Mouse (Mus musculus) kidney, adult 2 months (tissue): ENCODE measurements around the gene Cct8l1. TPM values are rescaled to one million over a fixed set of nuclear protein-coding genes. Genes with fewer than 3 reads are reported as not detected.

Source experiments
- DNase-seq: peaks from one replicate; pipeline ENCODE4 v3.0.0; 2021
- H3K27ac ChIP-seq: fragments of 200-500 bp; 2 replicates; pipeline ENCODE4 v1.5.1; 2012; ENCODE audit warnings: low read depth, low read length, control low read depth, inconsistent platforms; ENCODE audit not compliant: insufficient read depth
- H3K27me3 ChIP-seq: fragments of 200-500 bp; replicated peaks from 2 replicates; pipeline ENCODE4 v1.6.1; 2012; ENCODE audit warnings: mild to moderate bottlenecking, moderate library complexity, low read length, inconsistent platforms; ENCODE audit not compliant: control insufficient read depth, insufficient read depth
- H3K36me3 ChIP-seq: fragments of 200-500 bp; 2 replicates; pipeline ENCODE4 v1.6.1; 2012; ENCODE audit warnings: mild to moderate bottlenecking, moderate library complexity, low read length, inconsistent platforms; ENCODE audit not compliant: control insufficient read depth, insufficient read depth
- H3K4me1 ChIP-seq: fragments of 200-500 bp; 2 replicates; pipeline ENCODE4 v1.6.1; 2011; ENCODE audit warnings: low read length; ENCODE audit not compliant: control insufficient read depth, insufficient read depth
- H3K4me3 ChIP-seq: fragments of 200-500 bp; 2 replicates; pipeline ENCODE4 v1.5.1; 2011; ENCODE audit warnings: mild to moderate bottlenecking, low read depth, low read length, control low read depth; ENCODE audit not compliant: insufficient read depth
- CTCF ChIP-seq: fragments of 200-500 bp; conservative IDR thresholded peaks from 2 replicates; pipeline ENCODE4 v1.5.1; 2011; ENCODE audit warnings: low read depth, mild to moderate bottlenecking, control low read depth, low read length, moderate library complexity, mixed read lengths; ENCODE audit not compliant: insufficient read depth, insufficient read length
- POLR2A ChIP-seq: fragments of 200-500 bp; IDR thresholded peaks from one replicate; pipeline ENCODE4 v1.6.1; 2011; ENCODE audit warnings: low read depth, low read length, control low read depth
- WGBS: fragments of 180-500 bp; shearing (Covaris S2); methylation state at CpG from one replicate; pipeline ENCODE4 v1.1.7; 2018; 5-methylcytosine and 5-hydroxymethylcytosine counted together
- polyA plus RNA-seq: library from polyadenylated mRNA; depleted of rRNA; stranded (reverse); fragments of >200 nt; gene quantifications from 2 replicates; pipeline ENCODE4 v1.2.3, GENCODE M21; 2012

Gene Cct8l1
- polyA plus RNA-seq, 1 experiment, result 0.03 TPM

DNA sequence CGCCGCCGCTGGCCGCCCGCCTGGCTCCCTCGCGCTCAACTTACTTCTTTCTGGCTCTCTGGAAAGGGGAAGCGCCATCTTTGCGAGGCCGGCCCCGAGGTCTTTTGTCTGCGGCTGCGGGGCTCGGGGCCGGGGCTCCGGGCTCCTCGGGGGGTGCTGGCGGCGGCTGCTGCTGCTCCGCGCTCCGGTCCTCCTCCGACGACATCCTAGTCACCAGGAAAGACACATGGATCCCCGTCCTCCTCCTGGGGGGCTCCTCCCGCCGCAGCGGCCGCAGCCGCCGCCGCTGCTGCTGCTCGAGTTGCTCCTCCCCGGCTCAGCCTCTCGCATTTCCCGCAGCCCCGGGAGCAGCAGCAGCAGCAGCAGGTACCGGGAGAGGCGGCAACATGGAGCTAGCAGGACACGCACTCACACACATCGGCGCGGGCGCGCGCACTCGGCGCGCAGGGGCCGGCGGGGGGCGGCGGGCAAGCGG is 17.5 kb upstream of the Cct8l1 start, which contains the start of gene Kmt2c:
Gene Kmt2c, minus strand, starts transcription at position 438 of the 475 bp plus-strand sequence.
- H3K4me1 ChIP-seq, result peaks cover 5% of the 10 kb centered on the region; the same call in 1 of the 2 replicates
- H3K27me3 ChIP-seq, result no peaks in the 10 kb centered on the region; the same call in 1 of the 2 replicates
- WGBS, result under 1% methylated on average over 54 of the region's 54 CpGs
- TF ChIP-seq POLR2A (peak; percentile 66), CTCF (no peak)
- peak within 1 kb of the TSS; percentile 100 for H3K4me3 ChIP-seq
- DNase-seq, result peak; percentile 85
- no peaks in the 10 kb centered on the region for H3K36me3 ChIP-seq
- peak within 1 kb of the TSS; percentile 99 for H3K27ac ChIP-seq

DNA sequence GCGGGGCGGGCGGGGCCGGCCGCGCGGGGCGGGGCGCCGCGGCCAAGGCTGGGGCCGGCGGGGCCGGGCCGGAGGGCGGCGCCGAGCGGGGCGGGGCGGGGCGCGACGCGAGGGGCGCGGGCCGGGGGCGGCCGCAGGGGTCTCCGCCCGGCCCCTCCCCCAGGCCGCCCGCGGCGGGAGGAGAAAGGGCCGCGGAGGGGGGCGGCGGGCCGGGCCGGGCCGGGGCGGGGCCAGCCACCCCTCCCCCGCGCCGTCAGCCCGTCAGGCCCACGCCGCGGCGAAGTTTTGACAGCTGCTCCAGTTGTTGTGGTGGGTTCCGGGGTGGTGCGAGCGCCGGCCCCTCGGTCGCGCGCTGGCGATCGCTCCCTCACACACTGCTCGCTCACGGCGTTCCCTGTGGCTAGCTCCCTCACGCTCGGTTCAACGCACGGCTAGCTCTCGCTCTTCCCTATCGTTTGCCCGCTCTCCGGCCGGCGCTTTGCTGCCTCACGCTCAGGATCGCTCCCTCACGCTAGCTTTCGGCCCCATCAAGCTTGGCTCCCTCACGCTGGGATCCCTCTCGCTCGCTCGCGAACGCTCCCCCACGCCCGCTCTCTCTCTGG is 16.9 kb upstream of the Cct8l1 start:
- peak; percentile 82 for DNase-seq
- 4% methylated on average over 67 of the region's 87 CpGs for whole genome bisulfite sequencing
- peak overlapping the region; percentile 100 for H3K4me3 ChIP-seq
- TF ChIP-seq CTCF (no peak), POLR2A (no peak)
- H3K27ac ChIP-seq, result peak overlapping the region; percentile 99
- H3K27me3 ChIP-seq, result no peaks in the 10 kb centered on the region; the same call in 1 of the 2 replicates
- peaks cover 5% of the 10 kb centered on the region; the same call in 1 of the 2 replicates for H3K4me1 ChIP-seq
- no peaks in the 10 kb centered on the region for H3K36me3 ChIP-seq

DNA sequence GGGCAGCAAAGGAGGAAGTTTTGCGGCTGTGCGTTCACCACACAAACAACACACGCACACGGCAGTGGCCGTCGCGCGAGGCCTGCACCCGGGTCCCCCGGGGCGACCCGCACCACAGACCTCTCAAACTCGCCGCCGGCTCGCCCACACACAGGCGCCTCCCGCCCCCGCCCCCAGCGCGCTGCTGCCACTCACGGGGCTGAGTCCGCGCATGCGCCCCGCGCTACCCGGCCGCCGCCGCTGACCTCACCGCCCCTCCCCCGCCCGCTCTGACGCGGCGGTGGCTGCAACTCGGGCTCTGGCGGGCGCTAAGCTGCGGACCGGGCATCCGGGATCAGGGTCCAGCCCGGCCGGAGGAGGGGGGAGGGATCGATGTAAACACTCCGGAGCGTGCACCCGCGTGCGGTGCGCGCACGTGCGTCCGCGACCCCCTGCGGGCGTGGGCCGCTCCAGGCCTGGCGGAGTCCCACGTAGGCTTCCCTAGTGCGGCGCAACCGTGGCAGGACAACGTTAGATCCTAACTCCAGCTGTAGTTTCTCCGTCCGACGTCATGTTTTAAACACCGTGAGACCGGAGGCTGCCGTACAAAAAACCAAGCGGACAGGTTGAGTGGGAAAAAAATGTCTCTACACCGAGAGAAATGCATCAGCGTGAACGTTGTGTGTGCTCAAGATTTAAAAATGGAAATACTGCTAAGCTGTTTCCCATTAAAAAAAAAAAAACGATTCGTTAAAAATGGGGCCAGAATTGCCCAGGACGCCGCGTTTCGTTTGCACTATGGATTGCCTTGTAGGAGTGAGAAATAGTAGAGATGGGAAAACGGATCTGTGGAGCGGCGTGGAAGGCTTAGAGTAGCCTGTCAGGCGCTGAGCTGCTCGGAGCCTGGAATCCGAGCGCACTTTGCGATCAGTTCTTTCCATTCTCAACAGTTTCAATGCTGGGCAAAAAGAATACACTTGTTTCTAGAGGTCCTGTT is 16.2 kb upstream of the Cct8l1 start:
- Histone ChIP-seq H3K4me3 (peak overlapping the region; percentile 90), H3K36me3 (no peaks in the 10 kb centered on the region), H3K27me3 (no peaks in the 10 kb centered on the region; the same call in 1 of the 2 replicates), H3K4me1 (peaks cover 3% of the 10 kb centered on the region; the same call in 1 of the 2 replicates), H3K27ac (peak overlapping the region; percentile 99)
- DNase-seq, result peak; percentile 98
- WGBS, result under 1% methylated on average over 89 of the region's 90 CpGs
- no peak for TF ChIP-seq CTCF
- TF ChIP-seq POLR2A, result no peak

DNA sequence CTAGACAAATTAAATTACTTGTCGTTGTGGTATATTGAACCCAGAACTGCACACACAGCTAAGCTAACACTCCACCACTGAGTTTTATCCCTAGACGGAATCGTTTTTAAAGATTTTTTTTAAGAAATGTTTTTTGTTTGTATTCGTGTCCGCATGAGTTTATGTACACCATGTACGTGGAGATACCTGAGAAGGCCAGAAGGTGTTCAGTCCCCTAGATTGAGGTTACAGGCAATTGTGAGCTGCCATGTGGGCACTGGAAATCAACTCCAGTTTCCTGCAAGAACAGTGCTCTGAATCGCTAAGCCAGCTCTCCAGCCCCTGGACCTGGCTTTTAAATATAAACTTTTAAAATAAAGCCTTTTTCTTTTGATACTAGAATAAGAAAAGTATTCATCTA is 15.2 kb upstream of the Cct8l1 start:
- Histone ChIP-seq H3K4me3 (no peak overlapping the region), H3K4me1 (peaks cover 3% of the 10 kb centered on the region; the same call in 1 of the 2 replicates), H3K27me3 (no peaks in the 10 kb centered on the region; the same call in 1 of the 2 replicates), H3K27ac (no peak overlapping the region), H3K36me3 (no peaks in the 10 kb centered on the region)
- WGBS, result 79% methylated on average over 7 of the region's 7 CpGs
- no peak for TF ChIP-seq CTCF
- no peak for TF ChIP-seq POLR2A
- DNase-seq, result no peak

DNA sequence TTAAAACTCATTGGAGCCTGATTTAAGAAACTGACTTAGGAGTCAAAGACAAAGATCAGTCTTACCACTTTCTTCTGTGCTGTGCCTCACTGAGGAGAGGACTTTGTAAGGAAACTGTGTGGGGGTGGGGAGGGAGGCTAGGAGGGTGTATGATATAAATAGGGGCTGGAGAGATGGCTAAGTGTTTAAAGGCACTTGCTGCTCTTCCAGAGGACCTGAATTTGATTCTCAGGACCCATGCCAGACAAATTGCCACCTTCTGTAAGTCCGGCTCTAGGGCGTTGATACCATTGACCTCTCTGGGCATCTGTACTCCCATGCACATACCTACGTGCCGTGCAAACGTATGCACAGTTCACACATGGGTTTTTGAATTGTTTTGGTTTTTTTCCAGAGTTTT is 9.8 kb upstream of the Cct8l1 start:
- TF ChIP-seq CTCF, result no peak
- no peak for TF ChIP-seq POLR2A
- no peaks in the 10 kb centered on the region for H3K27me3 ChIP-seq
- no peaks in the 10 kb centered on the region for H3K4me1 ChIP-seq
- DNase-seq, result no peak
- H3K36me3 ChIP-seq, result no peaks in the 10 kb centered on the region
- no peak overlapping the region for H3K27ac ChIP-seq
- no peak overlapping the region for H3K4me3 ChIP-seq
- WGBS, result 91% methylated on average over 5 of the region's 5 CpGs

DNA sequence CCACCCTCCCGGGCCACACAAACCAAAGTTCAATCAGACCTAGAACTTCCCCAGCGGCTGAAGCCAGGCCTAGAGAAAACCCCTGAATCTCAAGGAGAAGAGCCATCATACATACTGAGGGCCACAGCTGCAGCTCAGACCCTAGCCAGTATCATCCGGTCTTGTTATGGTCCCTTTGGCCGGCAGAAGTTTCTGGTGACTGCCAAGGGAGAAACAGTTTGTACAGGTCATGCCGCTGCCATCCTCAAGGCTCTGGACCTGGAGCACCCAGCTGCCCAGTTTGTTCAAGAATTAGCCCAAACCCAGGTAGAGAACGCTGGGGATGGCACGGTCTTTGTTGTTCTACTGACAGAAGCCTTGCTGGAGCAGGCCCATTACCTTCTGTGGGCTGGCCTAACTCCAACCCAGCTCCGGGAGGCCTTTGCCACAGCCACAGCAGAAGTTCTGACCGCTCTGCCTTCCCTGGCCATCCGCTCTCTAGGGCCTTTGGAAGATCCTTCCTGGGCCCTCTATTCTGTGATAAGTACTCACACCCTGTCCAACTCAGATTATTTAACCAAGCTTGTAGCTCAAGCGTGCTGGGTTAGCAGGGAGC is 531 bp downstream of the Cct8l1 start:
- no peaks in the 10 kb centered on the region for H3K36me3 ChIP-seq
- H3K4me1 ChIP-seq, result no peaks in the 10 kb centered on the region
- TF ChIP-seq POLR2A (no peak), CTCF (no peak)
- no peak for DNase-seq
- no peaks in the 10 kb centered on the region for H3K27me3 ChIP-seq
- 90% methylated on average over 11 of the region's 11 CpGs for WGBS
- H3K27ac ChIP-seq, result no peak overlapping the region
- H3K4me3 ChIP-seq, result no peak overlapping the region
